In the genomic region with DNA sequence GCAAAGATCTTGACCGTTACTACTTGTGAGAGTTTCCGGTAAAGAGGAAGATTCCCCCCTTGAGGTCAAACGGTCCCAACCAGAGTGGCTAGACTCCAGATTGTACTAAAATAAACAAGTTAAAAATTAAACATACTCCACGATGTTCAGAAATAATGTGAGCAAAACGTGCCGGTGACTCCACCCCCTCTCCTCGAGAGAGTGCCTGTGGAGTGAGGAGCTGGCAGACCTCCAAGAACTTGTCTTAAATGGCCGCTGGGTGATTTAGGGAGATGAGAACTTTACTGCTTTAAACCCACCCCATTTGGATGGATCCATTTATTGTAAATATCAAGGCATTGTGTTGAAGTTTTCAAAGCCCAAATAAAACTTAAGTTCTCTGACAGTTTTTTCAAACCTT, we compare ENCODE assay signal across 8 mouse cellular contexts. TPM values are rescaled to one million over a fixed set of nuclear protein-coding genes. Genes with fewer than 3 reads are reported as not detected.
DNase-seq lines count a peak whose midpoint lies in the region; ATAC-seq lines count a peak whose summit lies in the region.

No protein-coding gene starts in this region.

- H3K4me1 ChIP-seq in embryonic facial prominence, embryonic 12.5 days: 0 out of 2 replicates have a peak, but pooled peaks cover 5% of the 10 kb centered on the region

- DNase-seq in gastrocnemius, adult 18-20 months (ENCODE audit: low spot score): peak; percentile 15
- no peak for DNase-seq in gastrocnemius, adult 8-10 months (ENCODE audit: low spot score in 2 of 2)
- DNase-seq in B cell, adult 2 months: peak; percentile 30 to 34
- peak; percentile 66 for DNase-seq in kidney, adult 18-20 months
- peak; percentile 82 for DNase-seq in lung, postnatal 14 days
- DNase-seq in layer of hippocampus, adult 9-10 months (ENCODE audit: low spot score): no peak
- DNase-seq in frontal cortex, postnatal 25 days (ENCODE audit: low spot score in 2 of 2): no peak

- no peak overlapping the region for H3K9ac ChIP-seq in embryonic facial prominence, embryonic 12.5 days

- H3K36me3 ChIP-seq in embryonic facial prominence, embryonic 12.5 days: no peaks in the 10 kb centered on the region

- 37% methylated on average over 8 of the region's 8 CpGs for WGBS in embryonic facial prominence, embryonic 12.5 days

- no peaks in the 10 kb centered on the region for H3K9me3 ChIP-seq in embryonic facial prominence, embryonic 12.5 days

- H3K27me3 ChIP-seq in embryonic facial prominence, embryonic 12.5 days: no peaks in the 10 kb centered on the region

- H3K4me2 ChIP-seq in embryonic facial prominence, embryonic 12.5 days (replicated peaks): 0 out of 2 replicates have a peak overlapping the region, but pooled peaks have one; percentile 12

- no peak overlapping the region for H3K4me3 ChIP-seq in embryonic facial prominence, embryonic 12.5 days

- ATAC-seq in embryonic facial prominence, embryonic 12.5 days (ENCODE audit: insufficient number of reproducible peaks, insufficient read depth, low FRiP score, low TSS enrichment): no peak

- H3K27ac ChIP-seq in embryonic facial prominence, embryonic 12.5 days: no peak overlapping the region

RNA-seq across cellular contexts. Expression of a gene that starts 42.4 kb away (rescaled TPM):
- total RNA-seq in gastrocnemius, adult 18-20 months (2021): 1 to 10 TPM; 3.4 to 3.5 TPM
- 1 to 10 TPM; 2.2 to 3.9 (median 3.1) TPM for total RNA-seq in gastrocnemius, adult 8-10 months (2022)
- polyA plus RNA-seq in embryonic facial prominence, embryonic 12.5 days (2016; fragmentation: Nextera tagmentation; extraction: Ambion mirVana): 24.1 and 26.2 TPM in 2 replicates

Comparison
In these comparisons a context has a peak if more than half of its experiments do, and no peak if none do; other contexts are left out.
1. DNase-seq: peak in gastrocnemius, adult 18-20 months (single experiment), B cell, adult 2 months (2 of 2), kidney, adult 18-20 months (single experiment) and lung, postnatal 14 days (single experiment); none in gastrocnemius, adult 8-10 months (0 of 2), layer of hippocampus, adult 9-10 months (single experiment) and frontal cortex, postnatal 25 days (0 of 2).